Comparison of ENCODE assay signal across 8 mouse cellular contexts in genomic region chr17:55892406-55892955, GRCm38 (mm10). TPM values are rescaled to one million over a fixed set of nuclear protein-coding genes. Genes with fewer than 3 reads are reported as not detected.
DNase-seq lines count a peak whose midpoint lies in the region; ATAC-seq and TF ChIP-seq lines count a peak whose summit lies in the region.
"Not testable (repeated sequence)": the region's sequence is repeated elsewhere in the genome, so short reads cannot be mapped to it uniquely, and the experiment has no call there.

No protein-coding gene starts in this region.

- DNase-seq in CH12.LX (ENCODE audit: extremely low read depth); liver, postnatal 0 days; stomach, postnatal 0 days (ENCODE audit: low spot score): not testable (repeated sequence)
- DNase-seq in cerebellum, postnatal 10 days: peak; percentile 11 to 54
- DNase-seq in kidney, postnatal 14 days: peak; percentile 48

- H3K27ac ChIP-seq in CH12.LX (ENCODE audit: insufficient read depth, low read depth); hindbrain, embryonic 12.5 days: not testable (repeated sequence)
- H3K27ac ChIP-seq in forebrain, embryonic 15.5 days (replicated peaks): peak overlapping the region; percentile 88
- H3K27ac ChIP-seq in liver, postnatal 0 days (ENCODE audit: low read depth): peak overlapping the region; percentile 90
- H3K27ac ChIP-seq in stomach, postnatal 0 days (replicated peaks): peak overlapping the region; percentile 83; the same call in 1 of the 2 replicates

- not testable (repeated sequence) for H3K36me3 ChIP-seq in CH12.LX (replicated peaks in 1 of 2; ENCODE audit: control insufficient read depth in 1 of 2, insufficient read depth in 1 of 2, low read length in 1 of 2); hindbrain, embryonic 12.5 days; liver, postnatal 0 days (replicated peaks; ENCODE audit: insufficient read depth, low read length); myocyte (ENCODE audit: control insufficient read depth, insufficient read depth); stomach, postnatal 0 days (ENCODE audit: control insufficient read depth, insufficient read depth, low read length)
- H3K36me3 ChIP-seq in forebrain, embryonic 15.5 days: peaks cover 11% of the 10 kb centered on the region

- H3K9me3 ChIP-seq in CH12.LX (replicated peaks; ENCODE audit: low read length); forebrain, embryonic 15.5 days; hindbrain, embryonic 12.5 days (replicated peaks); liver, postnatal 0 days (ENCODE audit: low read length); stomach, postnatal 0 days (ENCODE audit: control insufficient read depth, low read length): not testable (repeated sequence)

- not testable (repeated sequence) for TF ChIP-seq EP300 in CH12.LX (IDR thresholded peaks at IDR 0.05; ENCODE audit: low read length); liver, postnatal 0 days (IDR thresholded peaks at IDR 0.05; ENCODE audit: low read depth); stomach, postnatal 0 days (optimal IDR thresholded peaks at IDR 0.05)

- peak overlapping the region; percentile 50; the same call in 1 of the 2 replicates for H3K4me2 ChIP-seq in CH12.LX (ENCODE audit: insufficient read depth, low read depth, poor library complexity, severe bottlenecking)
- H3K4me2 ChIP-seq in forebrain, embryonic 15.5 days (replicated peaks): peak overlapping the region; percentile 51
- H3K4me2 ChIP-seq in hindbrain, embryonic 12.5 days (replicated peaks): peak overlapping the region; percentile 51
- peak overlapping the region; percentile 66 for H3K4me2 ChIP-seq in liver, postnatal 0 days (ENCODE audit: low read depth, low read length)
- peak overlapping the region; percentile 75 for H3K4me2 ChIP-seq in myocyte (ENCODE audit: low read depth)
- H3K4me2 ChIP-seq in stomach, postnatal 0 days (replicated peaks; ENCODE audit: low read depth): peak overlapping the region; percentile 46

- dilution Hi-C loops in CH12.LX (cut with MboI; ENCODE audit: extremely low pct_ligation_motif_present, extremely low pct_unique_long_range_greater_than_20kb, low sequenced_read_pairs): not testable (repeated sequence)

- WGBS in forebrain, embryonic 15.5 days: 11% methylated on average over 6 of the region's 8 CpGs
- WGBS in hindbrain, embryonic 12.5 days: 14% methylated on average over 6 of the region's 8 CpGs
- 6% methylated on average over 6 of the region's 8 CpGs for WGBS in liver, postnatal 0 days (ENCODE audit: insufficient replicate concordance)
- WGBS in stomach, postnatal 0 days: 9% methylated on average over 6 of the region's 8 CpGs

- TF ChIP-seq RAD21 in CH12.LX (IDR thresholded peaks at IDR 0.05; ENCODE audit: low read depth, low read length): not testable (repeated sequence)

- H3K79me2 ChIP-seq in CH12.LX (replicated peaks; ENCODE audit: control insufficient read depth, extremely low read depth, insufficient read depth, poor library complexity, severe bottlenecking) (peaks cover 11% of the 10 kb centered on the region; the same call in 1 of the 2 replicates), myocyte (ENCODE audit: control insufficient read depth, insufficient read depth) (peaks cover 12% of the 10 kb centered on the region)

- not testable (repeated sequence) for TF ChIP-seq CTCF in CH12.LX (conservative IDR thresholded peaks at IDR 0.05 in 1 of 2, IDR thresholded peaks at IDR 0.05 in 1 of 2; ENCODE audit: low read depth in 2 of 2, low read length in 2 of 2); liver, postnatal 0 days (IDR thresholded peaks at IDR 0.05; ENCODE audit: low read depth); stomach, postnatal 0 days (IDR thresholded peaks at IDR 0.05; ENCODE audit: low read depth)

- not testable (repeated sequence) for H3K27me3 ChIP-seq in CH12.LX (replicated peaks); forebrain, embryonic 15.5 days; hindbrain, embryonic 12.5 days; liver, postnatal 0 days (ENCODE audit: insufficient read depth, low read length); myocyte (ENCODE audit: control insufficient read depth, insufficient read depth, insufficient read length); stomach, postnatal 0 days (ENCODE audit: control insufficient read depth, insufficient read depth, low read length)

- TF ChIP-seq POLR2A in CH12.LX (IDR thresholded peaks at IDR 0.05; ENCODE audit: low read depth, low read length); myocyte (IDR thresholded peaks at IDR 0.05; ENCODE audit: insufficient read length, low read depth): not testable (repeated sequence)

- peak overlapping the region; percentile 89 for H3K9ac ChIP-seq in CH12.LX (ENCODE audit: insufficient read depth, low read depth)
- peak overlapping the region; percentile 46 for H3K9ac ChIP-seq in forebrain, embryonic 15.5 days (replicated peaks)
- H3K9ac ChIP-seq in hindbrain, embryonic 12.5 days: peak overlapping the region; percentile 53; the same call in 1 of the 2 replicates
- H3K9ac ChIP-seq in liver, postnatal 0 days (replicated peaks): peak overlapping the region; percentile 75; the same call in 1 of the 2 replicates
- H3K9ac ChIP-seq in stomach, postnatal 0 days (ENCODE audit: low read length): not testable (repeated sequence)

- not testable (repeated sequence) for ATAC-seq in forebrain, embryonic 15.5 days (replicated peaks); hindbrain, embryonic 12.5 days (ENCODE audit: low FRiP score); liver, postnatal 0 days; stomach, postnatal 0 days (ENCODE audit: low FRiP score, low TSS enrichment)

- peak overlapping the region; percentile 40 for H3ac ChIP-seq in myocyte (ENCODE audit: control insufficient read depth, insufficient read length)

- H3K4me3 ChIP-seq in CH12.LX (replicated peaks in 1 of 3; ENCODE audit: low read depth in 2 of 3, low read length in 2 of 3, poor library complexity in 1 of 3) (peak overlapping the region; percentile 53 to 67 (median 62)), myocyte (peak overlapping the region; percentile 27)
- H3K4me3 ChIP-seq in forebrain, embryonic 15.5 days: peak overlapping the region; percentile 50
- H3K4me3 ChIP-seq in hindbrain, embryonic 12.5 days: peak overlapping the region; percentile 45
- H3K4me3 ChIP-seq in liver, postnatal 0 days (ENCODE audit: low read depth, low read length): peak overlapping the region; percentile 60
- H3K4me3 ChIP-seq in stomach, postnatal 0 days (ENCODE audit: low read depth, low read length): peak overlapping the region; percentile 35

- in situ Hi-C loops in CH12.LX (cut with MboI; ENCODE audit: low pct_ligation_motif_present, low pct_unique_long_range_greater_than_20kb, low sequenced_read_pairs): loop anchor here (10.0 kb wide), 1 partner anchor 62 kb away; the partner anchor contains the start of genes Ebi3 and Yju2

- peaks cover 4 to 22% of the 10 kb centered on the region in 2 experiments for H3K4me1 ChIP-seq in CH12.LX (ENCODE audit: control insufficient read depth in 1 of 2, insufficient read depth in 2 of 2)
- H3K4me1 ChIP-seq in forebrain, embryonic 15.5 days; hindbrain, embryonic 12.5 days; liver, postnatal 0 days (ENCODE audit: insufficient read depth); stomach, postnatal 0 days (replicated peaks; ENCODE audit: control insufficient read depth, insufficient read depth): not testable (repeated sequence)

RNA-seq across cellular contexts. Expression of gene Zfp959, which starts 0.6 kb away (rescaled TPM):
- total RNA-seq in CH12.LX (2012; rRNA removed) (7.7 and 9.6 TPM in 2 replicates), CH12.LX (2014; rRNA removed) (21.4 and 24.5 TPM in 2 replicates)
- polyA plus RNA-seq in CH12.LX (2012; ENCODE audit: insufficient read length, low read depth) (7.8 and 8.0 TPM in 2 replicates), myocyte (2012; fragmentation: generic; extraction: Trizol) (1.1 TPM)
- polyA plus RNA-seq in forebrain, embryonic 15.5 days (2015; fragmentation: Nextera tagmentation; extraction: Ambion mirVana): 16.5 and 16.7 TPM in 2 replicates
- 13.0 and 15.1 TPM in 2 replicates for polyA plus RNA-seq in hindbrain, embryonic 12.5 days (2016; fragmentation: Nextera tagmentation; extraction: Ambion mirVana)
- 4.9 and 5.5 TPM in 2 replicates for polyA plus RNA-seq in liver, postnatal 0 days (2015; fragmentation: Nextera tagmentation; extraction: Ambion mirVana)
- polyA plus RNA-seq in stomach, postnatal 0 days (2015; fragmentation: Nextera tagmentation; extraction: Ambion mirVana): 7.5 and 7.7 TPM in 2 replicates

RNA-seq across cellular contexts. Expression of gene Zfp119a, which starts 13.8 kb away (rescaled TPM):
- total RNA-seq in CH12.LX (2012; rRNA removed) (3.7 and 4.1 TPM in 2 replicates), CH12.LX (2014; rRNA removed) (8.3 and 8.8 TPM in 2 replicates)
- polyA plus RNA-seq in CH12.LX (2012; ENCODE audit: insufficient read length, low read depth) (3.7 and 4.1 TPM in 2 replicates), myocyte (2012; fragmentation: generic; extraction: Trizol) (0.98 TPM)
- polyA plus RNA-seq in forebrain, embryonic 15.5 days (2015; fragmentation: Nextera tagmentation; extraction: Ambion mirVana): 11.4 and 13.1 TPM in 2 replicates
- polyA plus RNA-seq in hindbrain, embryonic 12.5 days (2016; fragmentation: Nextera tagmentation; extraction: Ambion mirVana): 11.0 and 11.4 TPM in 2 replicates
- 3.0 and 4.5 TPM in 2 replicates for polyA plus RNA-seq in liver, postnatal 0 days (2015; fragmentation: Nextera tagmentation; extraction: Ambion mirVana)
- 7.3 and 7.5 TPM in 2 replicates for polyA plus RNA-seq in stomach, postnatal 0 days (2015; fragmentation: Nextera tagmentation; extraction: Ambion mirVana)

RNA-seq across cellular contexts. Expression of gene Zfp119b, which starts 56.8 kb away (rescaled TPM):
- total RNA-seq in CH12.LX (2012; rRNA removed) (6.1 and 6.5 TPM in 2 replicates), CH12.LX (2014; rRNA removed) (13.6 and 18.0 TPM in 2 replicates)
- polyA plus RNA-seq in CH12.LX (2012; ENCODE audit: insufficient read length, low read depth) (3.1 and 3.9 TPM in 2 replicates), myocyte (2012; fragmentation: generic; extraction: Trizol) (0.82 TPM)
- 6.9 and 7.9 TPM in 2 replicates for polyA plus RNA-seq in forebrain, embryonic 15.5 days (2015; fragmentation: Nextera tagmentation; extraction: Ambion mirVana)
- 6.2 and 6.3 TPM in 2 replicates for polyA plus RNA-seq in hindbrain, embryonic 12.5 days (2016; fragmentation: Nextera tagmentation; extraction: Ambion mirVana)
- polyA plus RNA-seq in liver, postnatal 0 days (2015; fragmentation: Nextera tagmentation; extraction: Ambion mirVana): 3.8 and 4.4 TPM in 2 replicates
- 4.9 and 5.8 TPM in 2 replicates for polyA plus RNA-seq in stomach, postnatal 0 days (2015; fragmentation: Nextera tagmentation; extraction: Ambion mirVana)

RNA-seq across cellular contexts. Expression of gene Ebi3, which starts 60.0 kb away (rescaled TPM):
- total RNA-seq in CH12.LX (2012; rRNA removed) (102 and 207 TPM in 2 replicates), CH12.LX (2014; rRNA removed) (55.0 and 60.3 TPM in 2 replicates)
- polyA plus RNA-seq in CH12.LX (2012; ENCODE audit: insufficient read length, low read depth) (87.6 and 105 TPM in 2 replicates), myocyte (2012; fragmentation: generic; extraction: Trizol) (not detected)
- polyA plus RNA-seq in forebrain, embryonic 15.5 days (2015; fragmentation: Nextera tagmentation; extraction: Ambion mirVana): 3.1 and 3.9 TPM in 2 replicates
- 2.6 and 4.4 TPM in 2 replicates for polyA plus RNA-seq in hindbrain, embryonic 12.5 days (2016; fragmentation: Nextera tagmentation; extraction: Ambion mirVana)
- polyA plus RNA-seq in liver, postnatal 0 days (2015; fragmentation: Nextera tagmentation; extraction: Ambion mirVana): 10.0 and 10.5 TPM in 2 replicates
- polyA plus RNA-seq in stomach, postnatal 0 days (2015; fragmentation: Nextera tagmentation; extraction: Ambion mirVana): 2.7 and 3.1 TPM in 2 replicates
